Mouse (Mus musculus) ES-CJ7 (cell line): ENCODE results near the gene 3110082I17Rik.

Source experiments
- DNase-seq: peaks from one replicate; pipeline ENCODE4 v3.0.0; 2011; ENCODE audit warnings: low read depth, low spot score

3110082I17Rik gene

GRCm38 (mm10) chr5:139418633-139419032 is 41.7 kb downstream of the 3110082I17Rik start:
- DNase-seq = no peak

DNA sequence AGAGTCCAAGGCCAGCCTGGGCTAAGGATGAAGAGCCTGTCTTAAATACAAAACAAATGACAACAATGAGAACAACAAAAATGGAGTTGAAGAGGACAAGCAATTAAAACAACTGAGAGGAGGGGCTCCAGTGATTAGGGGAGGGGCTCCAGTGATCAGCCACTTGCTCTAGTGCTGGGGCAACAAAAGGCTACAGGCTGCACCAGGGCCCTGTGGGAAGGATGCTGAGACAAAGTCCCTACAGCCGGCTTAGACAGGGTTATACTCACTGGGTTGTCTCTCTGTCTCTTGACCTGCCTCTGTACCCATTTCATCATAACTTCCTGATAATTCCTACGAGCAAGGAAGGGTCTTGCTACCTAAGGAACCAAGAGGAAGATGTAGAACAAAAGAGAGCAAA is 42.2 kb downstream of the 3110082I17Rik start:
- no peak for DNase-seq

DNA sequence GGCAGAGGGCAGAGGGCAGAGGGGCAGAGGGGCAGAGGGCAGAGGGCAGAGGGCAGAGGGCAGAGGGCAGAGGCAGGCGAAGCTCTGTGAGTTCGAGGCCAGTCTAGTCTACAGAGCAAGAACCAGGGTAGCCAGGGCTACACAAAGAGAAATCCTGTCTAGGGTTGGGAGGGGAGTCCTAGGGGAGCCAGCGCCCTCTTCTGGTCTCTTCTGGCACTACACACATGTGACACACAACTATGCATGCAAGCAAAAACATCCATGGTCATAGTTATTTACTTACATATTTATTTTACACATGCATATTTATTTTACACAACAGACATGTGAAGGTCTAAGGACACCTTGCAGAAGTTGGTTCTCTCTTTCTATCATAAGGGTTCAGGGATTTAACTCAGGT is 42.8 kb downstream of the 3110082I17Rik start:
- peak; percentile 49 for DNase-seq

GRCm38 (mm10) chr5:139416942-139417341 is 43.4 kb downstream of the 3110082I17Rik start:
- peak; percentile 77 for DNase-seq

- no peak for DNase-seq
Observed at GRCm38 (mm10) chr5:139415001-139415400, 45.3 kb downstream of the 3110082I17Rik start.

GRCm38 (mm10) chr5:139413545-139413944 is 46.8 kb downstream of the 3110082I17Rik start:
- no peak for DNase-seq

GRCm38 (mm10) chr5:139411665-139412314 is 48.5 kb downstream of the 3110082I17Rik start:
- DNase-seq = no peak

DNA sequence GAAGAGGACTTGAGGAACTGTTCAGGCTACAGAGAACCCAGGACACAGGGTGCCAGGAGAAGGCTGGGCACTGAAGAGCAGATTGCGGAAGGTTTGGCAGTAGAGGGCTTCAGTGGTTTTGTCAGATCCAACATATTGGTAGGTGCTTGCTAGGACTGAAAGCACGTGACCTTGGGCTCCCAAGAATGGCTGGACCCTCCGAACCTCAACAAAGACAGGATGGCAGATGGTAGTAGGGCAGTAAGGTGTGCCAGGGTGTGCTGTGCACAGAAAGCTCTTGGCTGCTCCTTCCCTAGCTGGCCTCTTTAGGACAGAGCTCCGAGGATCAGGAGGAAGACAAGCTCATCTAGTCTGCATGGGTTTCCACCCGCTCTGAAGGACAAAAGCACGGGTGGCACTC is 49.2 kb downstream of the 3110082I17Rik start:
- DNase-seq = no peak

DNA sequence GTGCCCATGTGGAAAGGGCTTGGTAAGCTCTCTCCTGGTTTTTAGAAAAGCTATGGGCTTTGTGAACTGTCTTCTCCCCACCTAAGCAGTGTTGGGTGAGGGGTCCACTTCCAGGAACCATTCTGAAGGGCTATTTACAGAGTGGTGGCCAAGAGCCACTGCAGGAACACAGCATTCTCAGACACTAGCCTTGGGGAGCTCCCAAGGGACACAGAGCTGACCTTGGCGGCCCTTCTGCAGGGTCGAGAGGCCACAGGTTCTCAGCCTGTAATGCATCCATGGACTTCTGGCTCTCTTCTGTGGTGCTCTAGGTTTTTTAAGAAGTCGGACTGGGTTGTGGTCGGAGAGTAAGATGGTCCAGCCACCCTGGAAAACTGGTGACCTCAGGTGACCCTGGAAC is 50.3 kb downstream of the 3110082I17Rik start:
- no peak for DNase-seq

- DNase-seq = no peak
Observed at GRCm38 (mm10) chr5:139409412-139409811, 50.9 kb downstream of the 3110082I17Rik start.

DNA sequence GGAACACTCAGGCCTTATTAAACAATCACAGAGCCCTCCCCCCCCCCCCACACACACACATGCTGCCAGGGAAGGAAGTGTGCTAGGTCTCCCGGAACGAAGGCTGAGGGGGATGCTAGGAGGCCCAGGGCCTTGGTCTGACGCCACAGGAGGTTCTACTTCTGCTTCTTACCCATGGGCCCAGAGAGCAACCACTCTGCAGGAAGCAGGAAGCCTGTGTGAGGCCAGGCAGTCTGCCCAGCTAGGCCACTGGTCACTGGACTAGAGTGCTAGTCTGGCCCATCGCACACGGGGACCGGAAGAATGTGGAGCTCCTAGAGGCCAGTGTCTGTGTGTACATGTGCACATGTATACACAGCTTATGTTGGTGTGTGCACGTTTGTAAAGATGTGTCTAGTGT is 51.8 kb downstream of the 3110082I17Rik start:
- no peak for DNase-seq

GRCm38 (mm10) chr5:139407121-139407885 is 53.0 kb downstream of the 3110082I17Rik start:
- DNase-seq = no peak

- DNase-seq = no peak
Observed at GRCm38 (mm10) chr5:139405953-139406352, 54.4 kb downstream of the 3110082I17Rik start.

DNA sequence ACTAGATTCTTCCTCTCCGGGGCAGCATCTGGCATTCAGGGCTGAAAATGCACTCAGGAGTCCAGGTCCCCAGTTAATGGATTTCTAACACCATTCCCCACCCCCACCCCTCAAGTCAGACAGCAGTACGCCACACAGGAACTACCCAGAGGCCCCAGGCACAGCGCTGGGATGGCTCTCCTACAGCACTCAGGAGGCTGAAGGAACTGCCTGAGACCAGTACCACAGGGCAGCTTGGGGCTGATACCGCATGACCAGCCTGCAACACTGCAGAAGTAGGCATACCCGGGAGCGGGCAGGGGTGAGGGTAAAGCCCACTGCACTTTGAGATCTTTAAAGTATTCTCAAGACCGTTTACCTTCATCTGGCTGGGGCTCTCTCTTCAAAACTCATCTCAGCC is 54.8 kb downstream of the 3110082I17Rik start:
- DNase-seq = no peak

GRCm38 (mm10) chr5:139404801-139405401 is 55.4 kb downstream of the 3110082I17Rik start, which contains the start of gene C130050O18Rik:
Gene C130050O18Rik, plus strand, starts transcription at chr5:139405280.
- DNase-seq = no peak

DNA sequence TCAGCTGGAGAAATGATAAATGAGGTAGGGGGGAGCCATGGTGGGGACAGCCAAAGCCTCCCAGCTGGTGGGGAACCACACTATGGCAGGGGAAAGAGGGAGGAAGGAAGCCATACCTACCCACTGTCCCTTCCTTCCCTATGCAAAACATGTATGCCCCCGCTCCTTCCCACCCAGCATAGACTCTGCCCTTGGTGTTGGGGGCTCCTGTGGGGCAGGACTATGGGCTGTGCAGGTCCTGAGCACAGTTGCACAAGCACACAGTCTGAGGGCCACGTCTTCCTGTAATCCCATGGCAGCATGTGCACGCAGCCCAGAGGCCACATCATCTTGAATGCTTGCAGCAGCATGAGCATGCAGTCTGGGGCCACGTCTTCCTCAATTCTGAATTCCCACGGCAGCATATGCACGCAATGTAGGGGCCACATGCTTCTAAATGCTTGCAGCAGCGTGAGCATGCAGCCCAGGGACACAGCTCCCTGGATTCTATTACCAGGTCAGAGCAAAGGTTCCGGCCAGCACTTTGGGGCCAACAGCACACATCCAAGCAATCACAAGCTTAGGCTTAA is 56.6 kb downstream of the 3110082I17Rik start:
- DNase-seq = no peak

GRCm38 (mm10) chr5:139402106-139402505 is 58.2 kb downstream of the 3110082I17Rik start:
- no peak for DNase-seq

DNA sequence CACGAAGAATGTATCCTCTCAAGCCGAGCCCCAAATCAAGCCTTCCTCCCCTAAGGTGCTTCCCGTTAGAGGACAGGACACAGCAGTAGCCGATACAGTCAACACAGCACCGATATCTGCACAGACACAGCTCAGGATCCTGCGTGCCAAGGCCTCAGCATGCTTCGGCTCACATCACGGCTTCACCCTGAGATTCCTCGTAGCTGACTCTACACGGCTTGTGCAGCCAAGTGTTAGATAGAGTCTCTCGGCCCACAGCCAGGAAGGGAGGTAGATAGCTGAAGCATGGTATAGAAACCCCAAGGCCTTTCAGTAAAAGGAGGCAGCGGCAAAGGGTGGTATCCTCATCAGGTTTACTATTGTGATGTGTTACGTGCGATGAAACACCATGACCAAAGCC is 60.3 kb downstream of the 3110082I17Rik start:
- no peak for DNase-seq

GRCm38 (mm10) chr5:139398786-139399185 is 61.5 kb downstream of the 3110082I17Rik start:
- DNase-seq = no peak

GRCm38 (mm10) chr5:139397959-139398753 is 62.2 kb downstream of the 3110082I17Rik start:
- peak; percentile 86 for DNase-seq

DNA sequence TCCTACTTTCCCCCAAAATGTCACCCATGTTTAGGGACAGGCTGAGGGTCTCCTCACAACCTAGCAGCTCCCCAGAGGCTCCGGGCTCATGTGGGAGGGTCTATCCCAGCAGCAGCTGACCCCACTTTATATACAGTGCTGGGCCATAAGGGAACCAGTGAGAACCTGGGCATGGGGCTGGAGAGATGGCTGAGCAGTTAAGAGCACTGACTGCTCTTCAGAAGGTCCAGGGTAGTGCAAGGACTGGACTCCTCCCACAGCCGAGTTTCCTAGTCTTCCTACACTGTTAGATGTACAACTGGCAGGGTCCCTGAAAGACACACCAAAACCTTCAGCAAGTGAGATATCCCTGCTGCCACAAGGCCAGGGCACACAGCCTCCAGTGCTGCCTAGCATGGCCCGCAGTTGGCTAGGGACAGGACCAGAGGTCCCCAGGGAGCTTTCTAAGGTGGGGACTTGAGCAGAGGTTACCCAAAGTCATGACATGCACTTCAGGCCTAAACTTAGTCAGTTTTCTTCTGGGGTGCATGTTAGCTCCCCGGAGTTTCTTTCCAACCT is 62.9 kb downstream of the 3110082I17Rik start:
- no peak for DNase-seq
